Mouse (Mus musculus): Measurements from ENCODE around the gene Exoc6.
A peak's percentile ranks its signal among the peaks of the same experiment; 100 is the strongest.
"Not testable (repeated sequence)": the region's sequence is repeated elsewhere in the genome, so short reads cannot be mapped to it uniquely, and the experiment has no call there.

Gene Exoc6

DNA sequence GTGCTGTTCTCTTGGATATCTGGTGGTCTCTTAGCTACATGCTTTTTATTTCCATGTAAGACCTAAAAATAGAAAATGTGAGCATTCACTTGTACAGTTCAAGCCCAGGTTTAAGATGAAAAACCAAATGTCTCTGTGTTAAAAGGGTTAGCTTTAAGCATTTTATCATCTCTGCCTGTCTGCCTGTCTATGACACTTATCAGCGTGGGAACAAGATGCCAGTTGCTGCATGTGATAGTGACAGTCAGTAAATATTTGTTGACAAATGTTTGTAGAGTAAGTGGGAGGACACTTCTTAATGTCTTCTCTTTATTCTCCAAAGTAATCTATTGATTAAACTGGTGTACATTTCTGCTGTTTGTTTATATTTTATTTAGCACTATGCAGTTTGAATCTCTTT is 12.5 kb upstream of the Exoc6 start:
- DNase-seq (ENCODE audit: low read depth): no peak

- DNase-seq (ENCODE audit: low read depth): no peak
Measured at GRCm38 (mm10) chr19:37540201-37540600, 10.0 kb upstream of the Exoc6 start.

- DNase-seq (ENCODE audit: low read depth): peak; percentile 90
Measured at GRCm38 (mm10) chr19:37543537-37544326, 6.5 kb upstream of the Exoc6 start.

- no peak for DNase-seq (ENCODE audit: low read depth)
Measured at GRCm38 (mm10) chr19:37544476-37544875, 5.7 kb upstream of the Exoc6 start.

DNA sequence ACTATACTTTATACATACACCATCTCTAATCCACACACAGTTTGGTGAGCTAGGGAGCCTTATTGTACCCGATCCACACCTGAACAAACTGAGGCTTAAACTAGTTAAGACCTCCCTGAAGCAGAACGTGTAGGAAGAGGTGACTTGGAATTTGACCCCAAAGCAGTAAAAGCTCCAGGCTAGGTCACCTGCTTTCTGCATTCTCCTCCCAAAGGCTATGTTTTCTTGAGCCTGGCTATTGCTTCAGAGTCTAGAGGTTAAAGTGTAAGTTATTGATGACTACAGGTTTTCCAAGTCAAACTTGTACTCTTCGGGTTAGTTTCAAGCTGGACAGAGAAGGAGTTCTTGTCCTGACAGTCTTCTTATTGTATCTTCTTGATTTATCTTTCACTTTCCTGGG is 5.0 kb upstream of the Exoc6 start:
- DNase-seq (ENCODE audit: low read depth): no peak

GRCm38 (mm10) chr19:37545725-37546124 is 4.5 kb upstream of the Exoc6 start:
- DNase-seq (ENCODE audit: low read depth): no peak

- no peak for DNase-seq (ENCODE audit: low read depth)
Measured at GRCm38 (mm10) chr19:37546776-37547175, 3.4 kb upstream of the Exoc6 start.

DNA sequence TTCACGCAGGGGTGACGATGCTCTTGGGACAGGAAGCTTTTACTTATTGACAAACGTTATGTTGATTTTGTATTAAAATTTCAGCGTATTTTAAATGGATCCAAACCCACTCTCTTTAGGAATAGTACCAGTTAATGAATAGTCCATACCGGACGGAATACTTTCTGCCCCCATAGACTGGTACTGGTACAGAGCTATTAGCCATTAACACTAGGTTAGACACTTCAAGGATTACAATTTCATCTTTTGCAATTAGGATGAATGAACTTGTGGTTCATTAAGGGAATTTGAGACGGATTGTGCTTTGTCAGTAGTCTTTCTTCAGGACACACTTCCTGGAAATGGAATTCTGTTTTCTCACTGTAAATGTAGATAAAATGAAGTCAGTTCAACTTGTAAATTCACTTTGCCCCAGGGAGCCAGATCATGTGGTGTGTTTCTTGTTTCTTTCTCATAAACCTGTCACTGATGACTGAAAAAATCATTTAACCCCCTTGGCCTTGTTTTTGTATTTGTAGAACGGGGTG is 885 bp downstream of the Exoc6 start:
- DNase-seq (ENCODE audit: low read depth): no peak

- peak; percentile 46 for DNase-seq (ENCODE audit: low read depth)
Measured at GRCm38 (mm10) chr19:37553376-37554265, 3.4 kb downstream of the Exoc6 start.

GRCm38 (mm10) chr19:37554266-37554650 is 4.0 kb downstream of the Exoc6 start:
- DNase-seq (ENCODE audit: low read depth): not testable (repeated sequence)

GRCm38 (mm10) chr19:37555863-37556566 is 5.8 kb downstream of the Exoc6 start:
- no peak for DNase-seq (ENCODE audit: low read depth)

DNA sequence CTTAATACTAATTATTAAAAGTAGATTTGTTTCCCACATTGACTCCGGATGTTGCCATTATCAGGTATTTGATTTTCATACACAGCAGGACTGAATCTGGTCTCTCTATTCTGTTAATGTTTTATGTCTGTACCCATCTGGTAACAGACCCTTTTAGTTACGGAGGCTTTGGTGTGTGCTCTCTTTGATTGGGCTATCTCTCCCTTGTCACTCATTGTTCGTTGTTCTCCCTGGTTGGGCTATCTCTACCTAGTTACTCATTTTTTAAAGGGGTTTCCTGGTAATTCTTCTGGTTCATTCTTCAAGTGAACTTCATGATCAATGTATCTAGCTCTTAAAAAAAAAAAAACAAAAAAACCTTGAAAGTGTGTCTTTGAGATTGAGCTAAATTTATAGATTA is 7.7 kb downstream of the Exoc6 start:
- no peak for DNase-seq (ENCODE audit: low read depth)

- DNase-seq (ENCODE audit: low read depth): peak; percentile 84
Measured at GRCm38 (mm10) chr19:37559286-37560079, 9.3 kb downstream of the Exoc6 start.

DNA sequence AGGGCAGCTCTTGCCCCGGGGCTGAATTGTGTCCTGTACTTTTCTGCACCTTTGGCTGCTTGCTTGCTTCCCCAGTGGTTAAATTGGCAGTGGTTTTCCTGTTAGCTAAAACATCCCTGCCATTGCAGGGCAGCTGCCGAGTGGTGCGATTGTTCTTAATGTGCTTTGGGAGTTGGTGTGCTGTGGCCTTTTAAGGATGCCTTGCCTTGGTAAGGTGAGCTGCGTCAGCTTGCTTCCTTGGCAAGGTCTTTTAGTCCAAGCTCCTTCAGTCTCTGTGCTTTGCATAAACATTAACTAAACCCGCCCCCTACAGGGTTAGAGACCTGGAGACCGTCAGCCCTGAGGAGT is 9.8 kb downstream of the Exoc6 start:
- DNase-seq (ENCODE audit: low read depth): no peak

DNA sequence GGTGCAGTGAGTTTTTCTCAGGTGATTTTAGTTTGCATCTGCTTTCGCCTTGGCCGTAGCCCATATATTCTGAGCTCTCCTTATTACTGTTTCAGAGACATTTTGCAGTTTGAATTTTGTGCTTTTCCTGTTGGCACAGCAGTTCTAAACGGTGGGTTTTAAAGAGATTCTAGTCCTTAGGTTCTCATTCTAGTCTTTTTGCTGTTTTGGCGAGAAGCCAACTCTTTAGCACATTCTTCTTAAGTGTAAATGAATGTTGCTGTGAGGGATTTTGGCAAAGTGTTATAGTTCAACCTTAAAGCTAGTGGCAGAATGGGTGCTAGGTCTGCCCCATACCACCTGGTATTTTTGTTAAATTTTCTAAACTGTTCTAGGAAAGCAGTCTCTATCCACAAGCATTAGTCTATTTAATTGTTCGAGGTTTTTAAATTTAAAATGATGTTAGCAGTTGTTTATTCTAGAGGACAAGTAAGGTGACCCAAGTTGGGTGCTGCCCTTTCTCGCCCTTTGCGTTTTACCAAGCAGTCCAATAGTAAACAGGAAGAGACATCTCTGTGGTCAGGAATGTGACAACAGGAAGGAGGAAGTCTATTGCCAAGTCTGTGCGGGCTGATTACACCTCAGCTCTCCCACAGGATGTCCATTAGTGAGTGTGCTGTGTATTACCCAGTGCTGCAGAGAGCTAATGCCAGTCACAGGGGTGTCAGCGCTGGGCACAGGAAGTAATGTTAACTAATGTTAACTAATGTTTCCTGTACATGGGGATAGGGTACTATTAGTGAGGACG is 11.1 kb downstream of the Exoc6 start:
- DNase-seq (ENCODE audit: low read depth): peak; percentile 97

DNA sequence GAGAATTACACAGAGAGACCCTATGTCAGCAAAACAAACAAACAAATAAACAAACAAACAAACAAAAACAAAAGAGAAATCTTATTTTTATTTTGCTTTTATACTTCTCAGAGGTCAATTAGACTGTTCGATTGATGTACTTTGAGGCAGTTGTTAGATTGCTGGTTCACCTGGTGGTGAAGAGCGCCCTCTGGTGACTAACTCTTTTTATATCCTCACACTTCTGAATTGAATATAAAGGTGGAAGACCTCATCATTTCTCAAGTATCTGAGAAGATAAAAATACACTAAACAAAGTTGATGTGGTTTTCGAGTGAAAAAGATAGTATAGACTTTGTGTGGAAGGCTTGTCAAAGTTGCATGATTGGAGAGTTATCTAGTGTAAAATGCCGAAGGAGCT is 13.5 kb downstream of the Exoc6 start:
- DNase-seq (ENCODE audit: low read depth): peak; percentile 75

- peak; percentile 69 for DNase-seq (ENCODE audit: low read depth)
Measured at GRCm38 (mm10) chr19:37565806-37566205, 15.6 kb downstream of the Exoc6 start.

DNA sequence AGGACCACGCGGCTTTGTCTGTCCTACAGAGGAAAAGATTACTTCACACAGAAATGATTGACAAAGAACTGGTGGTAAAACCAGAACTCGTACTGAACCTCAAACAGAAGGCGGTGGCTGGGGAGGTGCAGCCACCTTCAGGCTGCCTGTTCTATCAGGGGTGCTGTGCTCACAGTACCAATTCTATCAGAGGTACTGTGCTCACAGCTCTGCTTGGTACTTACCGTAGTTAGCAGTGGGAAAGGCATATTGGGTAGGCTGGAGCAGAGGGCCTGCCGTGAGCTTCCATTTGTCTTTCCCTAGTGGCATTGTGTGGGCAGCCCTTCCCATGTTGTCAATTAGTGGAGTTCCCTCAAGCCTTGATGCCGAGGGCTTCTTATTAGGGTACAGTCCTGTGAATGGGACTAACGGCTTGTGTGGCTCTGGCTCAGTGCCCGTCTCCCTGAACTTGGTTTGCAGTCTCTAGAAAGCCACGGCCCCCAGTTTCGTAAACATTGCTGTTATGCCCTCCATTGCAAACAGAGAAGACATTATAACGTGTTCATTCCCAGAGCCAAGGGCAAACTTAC is 19.1 kb downstream of the Exoc6 start:
- no peak for DNase-seq (ENCODE audit: low read depth)

DNA sequence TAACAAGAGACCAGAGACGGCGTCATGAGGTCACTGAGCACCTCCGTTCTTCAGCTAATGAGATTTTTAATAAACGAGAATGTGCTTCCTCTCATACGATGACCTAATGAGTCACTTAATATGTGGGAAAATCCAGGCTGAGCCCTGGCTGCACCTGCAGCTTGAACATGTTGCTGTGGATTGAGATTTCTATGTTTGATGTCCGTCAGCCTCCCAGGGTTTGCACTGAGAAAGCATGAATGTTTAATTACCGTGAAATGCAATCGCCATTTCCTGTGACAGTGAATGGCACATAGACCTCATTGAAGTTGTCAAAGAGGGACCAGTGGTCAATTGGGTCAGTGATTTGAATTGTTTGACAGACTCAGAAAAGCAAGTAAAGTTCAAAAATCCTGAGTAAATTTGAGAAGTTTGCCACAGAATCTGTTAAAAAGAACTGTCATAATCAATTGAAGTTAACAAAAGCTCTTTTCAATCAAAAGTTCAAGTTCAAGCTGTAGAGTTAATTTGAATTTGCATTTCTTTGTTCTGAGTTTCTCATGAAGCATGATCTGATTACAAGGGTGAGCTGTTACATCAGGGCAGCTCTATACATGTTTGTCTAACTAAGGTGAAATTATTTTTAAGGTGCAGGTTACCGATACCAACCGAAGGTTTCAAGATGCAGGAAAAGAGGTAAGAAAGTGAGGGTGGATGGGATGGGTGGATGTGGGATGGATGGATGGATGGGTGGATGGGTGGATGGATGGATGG is 20.9 kb downstream of the Exoc6 start:
- no peak for DNase-seq (ENCODE audit: low read depth)

DNA sequence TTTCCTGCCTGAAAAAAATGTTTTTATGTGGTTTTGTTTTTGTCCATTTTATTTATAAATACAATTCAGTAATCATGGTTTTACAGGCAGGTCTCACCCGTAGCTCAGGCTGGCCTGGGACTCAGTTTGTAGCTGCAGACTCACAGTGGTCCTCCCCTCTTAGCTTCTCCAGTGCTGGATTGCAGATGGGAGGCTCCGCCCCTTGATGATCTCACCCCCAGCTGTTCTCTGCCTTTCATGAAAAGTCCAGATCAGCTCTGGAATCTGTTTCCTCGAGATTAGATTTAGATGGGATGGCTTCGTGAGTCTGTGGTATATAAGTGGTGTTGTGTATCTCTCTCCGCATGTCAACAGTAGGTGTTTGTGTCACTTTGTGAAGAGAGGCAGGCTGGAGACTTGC is 24.6 kb downstream of the Exoc6 start:
- peak; percentile 60 for DNase-seq (ENCODE audit: low read depth)

Data from 416B (cell line).